Mouse (Mus musculus): ENCODE data around the gene Mprip. TPM values are rescaled to one million over a fixed set of nuclear protein-coding genes. Genes with fewer than 3 reads are reported as not detected.

Gene Mprip
- polyA plus RNA-seq, 3 experiments from 2014 or later: 16.4 to 27.3 (median 22.0) TPM

DNA sequence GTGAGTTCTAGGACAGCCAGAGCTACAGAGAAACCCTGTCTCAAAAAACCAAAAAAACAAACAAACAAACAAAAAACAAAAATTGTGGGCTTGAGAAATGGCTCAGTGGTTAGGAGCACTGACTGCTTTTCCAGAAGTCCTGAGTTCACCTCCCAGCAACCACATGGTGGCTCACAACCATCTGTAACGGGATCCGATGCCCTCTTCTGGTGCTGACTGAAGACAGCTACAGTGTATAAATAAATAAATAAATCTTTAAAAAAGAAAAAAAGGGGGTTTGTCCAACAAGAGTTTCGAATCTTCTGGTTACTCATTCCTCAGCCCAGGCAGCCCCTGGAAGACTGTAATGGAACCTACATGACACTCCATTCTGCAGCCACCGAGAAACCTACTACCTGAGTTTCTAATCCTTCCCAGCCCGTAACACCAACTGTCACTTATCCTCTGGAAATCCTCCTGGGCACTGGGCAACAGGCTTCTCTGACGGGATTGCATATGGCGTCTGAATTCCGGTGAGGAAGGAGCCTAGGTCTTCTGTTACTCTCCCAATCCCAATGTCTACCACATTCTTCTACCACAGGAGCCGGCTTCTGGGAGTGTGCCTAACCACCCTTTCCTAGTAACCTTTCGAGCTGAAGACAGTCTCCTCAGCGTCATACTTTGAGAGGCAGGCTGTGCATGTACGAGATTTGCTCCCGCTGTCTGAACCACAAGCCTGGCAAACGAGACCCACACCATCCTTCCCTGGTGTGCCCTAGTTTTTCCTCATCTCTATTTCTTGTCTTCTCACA lies 147.3 kb downstream of the Mprip start:
- ATAC-seq: no peak

DNA sequence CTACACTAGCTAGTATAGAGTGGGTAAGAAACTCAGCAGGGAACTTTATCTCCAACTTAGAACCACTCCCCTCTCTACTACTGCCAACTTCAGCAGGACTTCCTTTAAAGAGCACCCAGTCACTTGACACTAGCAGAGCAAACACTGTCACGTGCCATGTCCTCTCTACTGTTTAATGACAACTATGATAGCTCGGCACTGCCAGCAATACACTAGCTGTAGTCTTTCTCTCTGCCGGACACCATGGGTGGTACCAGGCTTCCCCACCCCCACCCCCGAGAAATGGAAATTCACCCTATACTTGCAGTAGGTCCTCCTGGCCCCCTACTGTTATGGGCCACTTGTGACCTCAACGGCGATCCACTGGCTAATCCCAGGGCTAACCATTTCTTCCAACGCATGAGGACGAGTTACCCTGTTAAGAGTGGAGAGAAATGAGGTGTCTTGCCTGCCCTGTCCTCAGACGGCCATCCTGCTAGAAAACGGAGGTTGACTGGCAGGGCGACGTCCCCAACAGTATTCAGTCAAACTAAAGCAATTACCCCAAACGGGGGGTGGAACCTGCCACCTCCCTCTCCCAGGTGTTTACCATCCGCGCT lies 148.1 kb downstream of the Mprip start:
- peak; percentile 58 for ATAC-seq

DNA sequence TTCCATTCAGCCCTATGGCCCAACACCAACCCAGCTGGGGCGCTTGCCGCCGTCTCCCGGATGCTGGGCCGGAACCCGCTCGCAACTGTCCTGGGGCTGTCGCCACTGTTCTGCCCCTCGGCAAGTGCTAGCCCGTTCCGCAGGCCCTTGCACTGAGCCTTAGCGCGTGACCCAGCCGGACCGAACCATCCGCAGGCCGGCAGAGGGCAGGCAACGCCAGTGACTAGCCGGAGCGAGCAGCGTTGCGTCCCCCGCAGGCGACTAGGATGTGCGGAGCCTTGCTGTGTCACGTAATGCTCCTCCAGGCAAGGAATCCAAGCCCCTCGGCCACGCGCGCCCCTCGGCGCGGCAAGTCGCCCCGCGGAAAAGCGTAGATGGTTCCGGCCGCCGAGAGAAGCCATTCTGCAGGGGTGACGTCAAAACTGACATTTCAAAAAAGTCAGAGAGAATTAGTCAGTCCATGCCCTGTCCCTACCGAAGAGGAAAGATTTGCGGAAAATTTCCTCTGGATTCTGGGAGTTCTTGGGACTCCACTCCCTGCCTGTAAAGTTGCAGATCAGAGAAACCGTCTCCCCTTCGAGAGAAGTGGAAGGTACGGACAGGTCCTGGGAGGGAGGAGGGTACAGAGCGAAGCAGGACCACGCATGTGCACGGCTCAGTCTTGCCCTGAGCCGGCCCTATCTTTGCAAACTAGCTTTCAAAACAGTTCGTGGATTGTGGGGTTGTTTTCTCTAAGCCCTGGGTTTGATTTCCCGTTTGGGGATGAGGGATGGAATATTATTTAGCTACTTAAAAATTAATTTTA lies 148.8 kb downstream of the Mprip start, which contains the start of gene Flcn:
Gene Flcn (minus strand): TSS at position 347 of the 805 bp plus-strand sequence.
- ATAC-seq: peak; percentile 82

DNA sequence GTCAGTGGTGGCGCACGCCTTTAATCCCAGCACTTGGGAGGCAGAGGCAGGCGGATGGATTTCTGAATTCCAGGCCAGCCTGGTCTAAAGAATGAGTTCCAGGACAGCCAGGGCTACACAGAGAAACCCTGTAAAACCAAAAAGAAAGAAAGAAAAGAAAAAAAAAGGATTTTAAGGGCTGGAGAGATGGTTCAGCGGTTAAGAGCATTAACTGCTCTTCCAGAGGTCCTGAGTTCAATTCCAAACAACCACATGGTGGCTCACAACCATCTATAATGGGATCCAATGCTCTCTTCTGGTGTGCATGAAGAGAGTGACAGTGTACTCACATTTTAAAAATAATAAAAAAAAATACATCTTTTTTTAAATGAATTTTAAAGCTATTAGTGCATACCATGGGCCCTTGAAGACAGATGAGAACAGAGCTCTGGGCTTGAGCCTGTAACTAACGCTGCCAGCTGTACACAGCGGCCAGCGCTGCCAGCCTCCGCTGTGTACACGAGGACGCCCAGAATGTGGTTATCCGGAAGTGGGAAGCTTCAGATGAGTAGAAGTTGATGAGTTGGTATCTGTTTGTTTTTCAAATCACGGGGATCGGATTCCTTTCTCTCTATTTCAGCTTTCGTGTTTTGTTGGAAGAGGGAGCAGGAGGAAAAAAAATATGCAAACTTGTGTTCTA lies 149.5 kb downstream of the Mprip start:
- ATAC-seq: no peak

DNA sequence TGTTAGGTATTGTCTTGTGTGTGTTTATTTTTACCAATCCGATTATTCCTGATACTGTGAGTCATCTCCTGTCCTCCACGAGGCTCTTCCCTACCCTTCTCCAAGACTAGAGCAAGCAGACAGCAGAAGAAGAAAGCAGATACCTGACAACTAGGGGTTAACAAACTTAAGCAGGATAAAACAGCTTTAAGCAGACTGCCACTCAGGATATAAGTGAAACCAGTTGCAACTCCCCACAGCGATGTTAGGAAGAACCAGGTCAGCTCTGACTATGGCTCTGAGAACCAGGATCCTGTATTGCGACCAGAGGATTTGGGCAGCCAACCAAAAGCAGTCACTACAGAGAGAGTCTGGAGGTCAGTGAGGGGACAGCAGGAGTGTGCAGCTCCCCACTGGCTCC lies 150.1 kb downstream of the Mprip start:
- ATAC-seq: no peak

DNA sequence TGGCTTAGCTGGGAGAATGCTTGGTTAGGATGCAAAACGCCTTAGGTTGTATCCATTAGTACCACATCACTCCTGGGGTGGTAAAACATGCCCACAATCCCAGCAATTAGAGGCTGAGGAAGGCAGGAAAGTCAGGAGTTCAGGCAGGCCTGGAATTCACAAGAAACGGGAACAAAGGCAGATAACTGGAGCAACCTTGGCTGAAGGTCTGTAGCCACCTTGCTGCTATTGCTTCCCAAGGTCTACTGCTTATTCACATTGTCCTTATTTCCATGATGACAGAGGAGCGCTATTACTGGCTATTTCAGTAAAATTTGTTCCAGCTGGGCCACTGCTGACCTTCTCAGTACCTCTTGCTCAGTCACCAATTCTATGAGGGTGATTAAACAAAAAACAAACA lies 152.2 kb downstream of the Mprip start:
- no peak for ATAC-seq

DNA sequence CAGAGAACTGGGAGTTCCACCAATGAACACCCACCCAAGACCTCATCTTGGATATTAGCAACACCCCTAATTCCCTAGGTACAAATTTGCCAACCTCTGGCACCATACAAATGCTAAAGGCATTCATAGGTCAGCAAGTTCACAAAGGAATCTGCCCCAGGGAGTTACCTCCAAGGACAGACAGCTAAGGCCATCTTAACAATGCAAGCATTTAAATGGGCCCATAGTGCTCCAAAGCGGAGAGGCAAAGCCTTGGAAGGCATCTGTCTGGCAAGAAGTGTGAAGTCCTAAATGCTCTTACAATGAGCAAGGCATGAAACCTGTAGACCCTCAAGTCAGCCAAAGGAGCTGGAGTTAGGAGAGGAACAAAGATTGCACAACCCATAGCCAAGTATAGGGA lies 153.2 kb downstream of the Mprip start:
- no peak for ATAC-seq

DNA sequence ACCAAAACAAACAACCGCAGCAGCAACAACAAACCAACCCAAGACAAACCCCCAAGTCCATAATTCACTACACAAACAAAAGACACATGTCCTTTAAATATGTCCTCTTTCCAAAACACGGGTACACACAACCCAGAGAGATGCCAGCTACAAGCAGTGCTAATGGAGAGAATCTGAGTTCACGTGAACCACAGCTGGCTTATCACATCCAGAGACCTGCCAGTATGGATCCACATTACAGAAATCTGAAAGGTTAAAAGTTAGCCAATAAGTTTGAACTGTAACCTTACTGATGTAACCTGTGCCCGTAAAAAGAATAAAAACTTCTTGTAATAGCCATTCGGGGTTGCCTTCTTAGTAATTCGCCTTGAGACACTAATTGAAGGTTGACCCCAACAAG lies 153.8 kb downstream of the Mprip start:
- ATAC-seq: no peak

DNA sequence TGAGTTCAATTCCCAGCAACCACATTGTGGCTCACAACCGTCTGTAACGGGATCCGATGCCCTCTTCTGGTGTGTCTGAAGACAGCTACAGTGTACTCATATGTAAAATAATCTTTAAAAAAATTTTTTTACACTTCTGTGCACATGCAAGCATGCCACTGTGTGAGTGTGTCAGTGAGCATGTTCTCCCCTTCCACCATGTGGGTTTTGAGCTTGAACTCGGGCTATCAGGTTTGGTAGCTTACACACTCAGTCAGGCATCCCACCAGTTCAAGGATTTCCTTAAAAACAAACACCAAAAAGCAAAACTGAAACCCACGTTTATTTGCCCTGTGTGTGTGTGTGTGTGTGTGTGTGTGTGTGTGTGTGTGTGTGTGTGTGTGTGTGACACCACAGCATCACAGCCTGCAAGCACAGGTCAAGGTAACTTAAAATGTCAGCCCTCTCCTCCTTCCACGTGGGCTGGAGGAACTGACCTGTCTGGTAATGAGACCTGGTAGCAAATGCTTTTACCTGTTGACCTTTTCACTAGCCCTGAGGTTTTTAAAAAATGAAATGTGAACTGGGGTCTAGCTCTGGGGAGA lies 154.5 kb downstream of the Mprip start:
- ATAC-seq: no peak

DNA sequence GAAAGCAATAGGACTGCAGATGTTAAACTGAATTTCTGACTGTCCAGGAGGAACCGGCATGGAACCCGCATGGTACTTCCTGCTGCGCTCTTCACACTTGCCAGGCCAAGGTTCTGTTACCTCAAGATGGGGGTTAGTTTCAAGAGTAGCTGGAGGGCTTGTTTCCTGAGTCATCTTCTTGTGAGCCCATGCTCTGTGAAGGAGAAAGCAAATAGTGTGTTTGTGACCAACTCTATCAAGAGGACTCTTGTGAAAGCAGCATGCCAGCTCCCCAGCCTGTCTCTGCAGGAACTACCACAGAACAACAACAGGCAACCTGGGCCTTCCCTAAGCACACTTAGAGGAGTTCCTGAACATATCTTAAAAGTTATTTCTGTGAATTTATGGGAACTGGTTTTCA lies 156.8 kb downstream of the Mprip start:
- no peak for ATAC-seq

DNA sequence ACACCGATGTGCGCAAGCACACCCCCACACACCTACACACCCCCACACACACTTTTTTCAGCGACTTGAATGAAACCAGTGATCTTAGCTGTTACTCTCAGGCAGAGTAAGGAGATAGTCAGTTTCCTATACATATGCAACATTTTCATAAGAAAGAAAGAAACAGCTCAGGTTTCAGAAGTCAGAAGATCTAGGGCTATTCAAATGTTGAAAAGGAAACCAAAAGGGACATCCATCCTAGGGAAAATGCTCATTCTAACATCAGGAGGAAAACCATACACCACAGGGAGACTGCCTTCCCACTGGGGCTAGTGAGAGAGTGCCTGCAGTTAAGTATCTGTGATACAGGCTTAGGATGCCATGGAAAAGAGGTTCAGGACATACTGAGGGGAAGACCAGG lies 160.5 kb downstream of the Mprip start:
- no peak for ATAC-seq

Other genes with a start within 250 kb of the Mprip start
- gene Jmjd4, start 211.3 kb upstream of the Mprip start, polyA plus RNA-seq (2017; shearing (Covaris generic)): 1 to 10 TPM; 3.6 to 5.8 (median 5.2) TPM
- gene Snap47, start 210.1 kb upstream of the Mprip start, polyA plus RNA-seq (2017; shearing (Covaris generic)): 10 to 100 TPM; 42.0 to 62.2 (median 50.1) TPM
- gene Zfp867, start 188.8 kb upstream of the Mprip start, polyA plus RNA-seq (2017; shearing (Covaris generic)): 1 to 10 TPM; 4.1 to 4.7 (median 4.2) TPM
- 10 to 100 TPM in 1 of 3 experiments, 1 to 10 TPM in 2; 9.3 to 10.0 (median 9.7) TPM for gene Zkscan17, start 134.6 kb upstream of the Mprip start, polyA plus RNA-seq (2017; shearing (Covaris generic))
- gene Nlrp3, start 119.7 kb upstream of the Mprip start, polyA plus RNA-seq (2017; shearing (Covaris generic)): not detected
- gene Olfr222, start 85.1 kb upstream of the Mprip start, polyA plus RNA-seq (2017; shearing (Covaris generic)): not detected
- gene Olfr223, start 68.0 kb upstream of the Mprip start, polyA plus RNA-seq (2017; shearing (Covaris generic)): not detected
- gene Pld6, start 126.3 kb downstream of the Mprip start, polyA plus RNA-seq (2017; shearing (Covaris generic)): under 1 TPM in 1 of 3 experiments, not detected in 2; 0.51 TPM
- gene Flcn, start 148.7 kb downstream of the Mprip start, polyA plus RNA-seq (2017; shearing (Covaris generic)): 10 to 100 TPM; 19.6 to 30.6 (median 23.2) TPM
- 1 to 10 TPM; 6.3 to 8.8 (median 7.6) TPM for gene Nt5m, start 178.1 kb downstream of the Mprip start, polyA plus RNA-seq (2017; shearing (Covaris generic))
- gene Cops3, start 178.5 kb downstream of the Mprip start, polyA plus RNA-seq (2017; shearing (Covaris generic)): 10 to 100 TPM; 75.3 to 89.0 (median 88.4) TPM